Mouse (Mus musculus): ENCODE results near the gene Snai1. TPM values are rescaled to one million over a fixed set of nuclear protein-coding genes. Genes with fewer than 3 reads are reported as not detected.

The Snai1 gene
- total and polyA plus RNA-seq, 3 experiments = 0.19 to 0.74 TPM; not detected in 1

GRCm38 (mm10) chr2:167565682-167566081, 27.7 kb downstream of the Snai1 start (continued):
- no peak for TF ChIP-seq USF2 (IDR thresholded peaks at IDR 0.05; ENCODE audit: borderline replicate concordance in 1 of 2, insufficient read depth in 1 of 2, low read depth in 1 of 2, low read length in 2 of 2)

DNA sequence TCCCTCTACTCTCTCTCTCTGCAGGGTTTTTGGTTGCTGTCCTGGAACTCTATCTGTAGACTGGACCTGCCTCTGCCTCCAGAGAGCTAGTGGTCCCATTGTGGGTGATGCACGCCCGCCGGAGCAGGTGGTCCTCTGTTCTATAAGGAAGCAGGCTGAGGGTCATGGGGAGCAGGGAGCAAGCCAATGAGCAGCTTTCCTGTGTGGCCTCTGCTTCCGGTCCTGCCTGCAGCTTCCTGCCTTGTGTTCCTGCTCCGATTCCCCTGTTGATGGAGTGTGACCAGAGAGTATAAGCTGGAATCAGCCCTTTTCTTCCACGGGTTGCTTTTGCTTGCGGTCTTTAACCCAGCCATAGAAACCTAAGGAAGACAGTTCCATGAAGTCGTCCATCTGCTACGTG, 30.1 kb downstream of the Snai1 start:
- no peaks in the 10 kb centered on the region for H3K9me3 ChIP-seq (replicated peaks; ENCODE audit: insufficient read depth, low read length)
- H3K9ac ChIP-seq (ENCODE audit: control insufficient read depth, low read depth, low read length, poor library complexity, severe bottlenecking) = no peak overlapping the region
- no peaks in the 10 kb centered on the region for H3K4me1 ChIP-seq (ENCODE audit: control insufficient read depth in 1 of 2, insufficient read depth in 2 of 2, low read length in 2 of 2)
- H3K4me3 ChIP-seq (ENCODE audit: control insufficient read depth in 1 of 2, insufficient read depth in 1 of 2, low read depth in 2 of 2, low read length in 2 of 2) = no peak overlapping the region
- peaks cover 3 to 19% of the 10 kb centered on the region in 2 experiments; a peak in 2 of 4 replicates for H3K27me3 ChIP-seq (ENCODE audit: control insufficient read depth in 1 of 2, insufficient read depth in 2 of 2, low read length in 2 of 2)
- H3K36me3 ChIP-seq (ENCODE audit: control insufficient read depth in 1 of 2, insufficient read depth in 2 of 2, low read length in 2 of 2) = no peaks in the 10 kb centered on the region
- no peak overlapping the region for H3K27ac ChIP-seq (ENCODE audit: control insufficient read depth, low read depth, low read length)
- H3K79me2 ChIP-seq (ENCODE audit: control insufficient read depth, insufficient read depth, low read length, poor library complexity) = no peaks in the 10 kb centered on the region
- no peak for TF ChIP-seq ZMIZ1 (IDR thresholded peaks at IDR 0.05; ENCODE audit: low read depth, low read length)
- no peak for TF ChIP-seq MAFK (IDR thresholded peaks at IDR 0.05; ENCODE audit: borderline replicate concordance, low read depth, low read length)
- TF ChIP-seq JUND (IDR thresholded peaks at IDR 0.05; ENCODE audit: low read depth, low read length) = no peak
- no peak for DNase-seq (ENCODE audit: low read depth, low spot score)

DNA sequence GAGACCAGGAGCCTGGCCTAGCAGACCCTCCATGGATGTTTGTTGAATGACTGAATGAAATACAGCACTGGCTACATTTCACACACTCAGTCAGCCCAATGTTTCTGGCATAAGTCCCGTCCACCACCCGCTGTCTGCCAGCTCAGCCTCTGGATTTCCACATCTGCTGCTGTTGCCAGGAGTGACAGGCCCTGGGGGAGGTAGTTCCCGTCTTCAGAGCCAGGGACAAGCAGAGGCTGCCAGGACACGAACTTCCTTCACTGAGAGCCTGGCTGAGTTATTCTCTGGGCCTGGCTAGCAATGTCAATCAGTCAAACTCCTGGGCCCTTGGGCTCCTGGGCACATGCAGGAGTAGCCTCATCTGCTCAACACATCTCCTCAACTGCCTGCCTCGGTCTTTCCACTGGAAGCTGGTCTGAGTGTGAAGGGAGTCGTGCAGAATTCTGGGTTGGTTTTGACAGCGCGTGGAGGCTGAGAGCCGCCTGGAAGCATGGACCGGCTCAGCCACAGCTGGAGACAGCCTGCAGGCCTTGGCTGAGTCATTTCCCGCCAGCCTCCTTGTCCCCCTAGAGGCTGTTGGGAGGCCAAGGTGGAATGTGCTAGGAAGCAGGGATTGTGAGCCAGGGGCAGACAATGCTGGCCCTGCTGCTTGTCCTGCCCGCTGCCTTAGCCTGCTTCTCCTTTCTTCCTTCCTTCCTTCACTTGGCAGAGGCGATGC, 32.1 kb downstream of the Snai1 start:
- no peak overlapping the region for H3K4me3 ChIP-seq (ENCODE audit: control insufficient read depth in 1 of 2, insufficient read depth in 1 of 2, low read depth in 2 of 2, low read length in 2 of 2)
- DNase-seq (ENCODE audit: low read depth, low spot score) = no peak
- H3K9me3 ChIP-seq (replicated peaks; ENCODE audit: insufficient read depth, low read length) = no peaks in the 10 kb centered on the region
- H3K27ac ChIP-seq (ENCODE audit: control insufficient read depth, low read depth, low read length) = no peak overlapping the region
- no peaks in the 10 kb centered on the region for H3K36me3 ChIP-seq (ENCODE audit: control insufficient read depth in 1 of 2, insufficient read depth in 2 of 2, low read length in 2 of 2)
- H3K79me2 ChIP-seq (ENCODE audit: control insufficient read depth, insufficient read depth, low read length, poor library complexity) = no peaks in the 10 kb centered on the region
- H3K9ac ChIP-seq (ENCODE audit: control insufficient read depth, low read depth, low read length, poor library complexity, severe bottlenecking) = no peak overlapping the region
- H3K4me1 ChIP-seq (ENCODE audit: control insufficient read depth in 1 of 2, insufficient read depth in 2 of 2, low read length in 2 of 2) = no peaks in the 10 kb centered on the region
- TF ChIP-seq MYB (IDR thresholded peaks at IDR 0.05; ENCODE audit: low read depth, low read length) = no peak
- peaks cover 3 to 18% of the 10 kb centered on the region in 2 experiments; a peak in 2 of 4 replicates for H3K27me3 ChIP-seq (ENCODE audit: control insufficient read depth in 1 of 2, insufficient read depth in 2 of 2, low read length in 2 of 2)

DNA sequence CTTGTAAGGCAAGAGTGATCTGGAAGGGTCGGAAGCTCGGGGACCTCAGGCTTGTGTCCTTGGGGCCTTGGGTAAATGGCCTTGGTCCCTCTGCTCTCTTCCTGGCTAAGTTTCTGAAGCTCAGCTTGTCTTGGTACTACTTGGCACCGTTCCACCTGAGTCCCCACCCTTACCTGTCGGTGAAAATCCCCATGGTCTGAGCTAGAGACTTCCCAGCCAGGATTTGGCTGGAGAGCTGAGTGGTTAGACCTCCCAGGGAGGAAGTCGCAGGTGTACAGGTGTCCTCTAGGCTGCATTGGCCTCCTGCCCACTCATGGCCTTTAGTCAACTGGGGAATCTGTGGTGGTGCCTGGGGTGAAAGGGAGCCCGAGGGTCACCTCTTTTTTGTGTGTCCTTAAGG, 32.8 kb downstream of the Snai1 start:
- no peaks in the 10 kb centered on the region for H3K4me1 ChIP-seq (ENCODE audit: control insufficient read depth in 1 of 2, insufficient read depth in 2 of 2, low read length in 2 of 2)
- no peak for DNase-seq (ENCODE audit: low read depth, low spot score)
- H3K9ac ChIP-seq (ENCODE audit: control insufficient read depth, low read depth, low read length, poor library complexity, severe bottlenecking) = no peak overlapping the region
- H3K27ac ChIP-seq (ENCODE audit: control insufficient read depth, low read depth, low read length) = no peak overlapping the region
- peaks cover 3 to 14% of the 10 kb centered on the region in 2 experiments; a peak in 2 of 4 replicates for H3K27me3 ChIP-seq (ENCODE audit: control insufficient read depth in 1 of 2, insufficient read depth in 2 of 2, low read length in 2 of 2)
- no peak overlapping the region for H3K4me3 ChIP-seq (ENCODE audit: control insufficient read depth in 1 of 2, insufficient read depth in 1 of 2, low read depth in 2 of 2, low read length in 2 of 2)
- no peaks in the 10 kb centered on the region for H3K36me3 ChIP-seq (ENCODE audit: control insufficient read depth in 1 of 2, insufficient read depth in 2 of 2, low read length in 2 of 2)
- H3K79me2 ChIP-seq (ENCODE audit: control insufficient read depth, insufficient read depth, low read length, poor library complexity) = no peaks in the 10 kb centered on the region
- no peaks in the 10 kb centered on the region for H3K9me3 ChIP-seq (replicated peaks; ENCODE audit: insufficient read depth, low read length)
- TF ChIP-seq RCOR1 (IDR thresholded peaks at IDR 0.05; ENCODE audit: low read depth, low read length) = no peak
- no peak for TF ChIP-seq POLR2A (IDR thresholded peaks at IDR 0.05; ENCODE audit: control insufficient read depth in 1 of 2, insufficient read depth in 1 of 2, low read depth in 1 of 2, low read length in 2 of 2, poor library complexity in 1 of 2)
- no peak for TF ChIP-seq SMC3 (IDR thresholded peaks at IDR 0.05; ENCODE audit: low read depth, low read length)
- TF ChIP-seq ELF1 (IDR thresholded peaks at IDR 0.05; ENCODE audit: low read depth, low read length) = no peak
- no peak for TF ChIP-seq UBTF (IDR thresholded peaks at IDR 0.05; ENCODE audit: borderline replicate concordance, insufficient read depth, low read depth, low read length)
- no peak for TF ChIP-seq E2F4 (IDR thresholded peaks at IDR 0.05; ENCODE audit: borderline replicate concordance, low read depth, low read length)
- TF ChIP-seq TBP (IDR thresholded peaks at IDR 0.05; ENCODE audit: low read depth, low read length) = no peak
- no peak for TF ChIP-seq ZKSCAN1 (IDR thresholded peaks at IDR 0.05; ENCODE audit: low read depth, low read length)
- no peak for TF ChIP-seq HCFC1 (IDR thresholded peaks at IDR 0.05; ENCODE audit: low read depth, low read length)
- no peak for TF ChIP-seq NRF1 (IDR thresholded peaks at IDR 0.05; ENCODE audit: insufficient read depth, low read depth, low read length, poor library complexity, severe bottlenecking)
- no peak for TF ChIP-seq ZNF384 (IDR thresholded peaks at IDR 0.05; ENCODE audit: low read depth, low read length)
- no peak for TF ChIP-seq SIN3A (IDR thresholded peaks at IDR 0.05; ENCODE audit: low read length)
- no peak for TF ChIP-seq MAZ (IDR thresholded peaks at IDR 0.05; ENCODE audit: low read depth, low read length)
- no peak for TF ChIP-seq MXI1 (IDR thresholded peaks at IDR 0.05; ENCODE audit: low read depth, low read length)
- TF ChIP-seq TAL1 (IDR thresholded peaks at IDR 0.05; ENCODE audit: low read length) = no peak
- TF ChIP-seq GABPA (IDR thresholded peaks at IDR 0.05; ENCODE audit: low read depth, low read length) = no peak
- no peak for TF ChIP-seq USF2 (IDR thresholded peaks at IDR 0.05; ENCODE audit: borderline replicate concordance in 1 of 2, insufficient read depth in 1 of 2, low read depth in 1 of 2, low read length in 2 of 2)
- TF ChIP-seq CHD1 (IDR thresholded peaks at IDR 0.05; ENCODE audit: low read depth, low read length) = no peak
- no peak for TF ChIP-seq CTCF (IDR thresholded peaks at IDR 0.05 in 2 of 3, conservative IDR thresholded peaks at IDR 0.05 in 1 of 3; ENCODE audit: control insufficient read depth in 1 of 3, insufficient read depth in 1 of 3, low read depth in 2 of 3, low read length in 3 of 3, poor library complexity in 1 of 3, severe bottlenecking in 1 of 3)
